Mouse (Mus musculus) MEL (cell line): ENCODE results near the gene Catsper4. TPM values are rescaled to one million over a fixed set of nuclear protein-coding genes. Genes with fewer than 3 reads are reported as not detected.

Experiments used
- DNase-seq: peaks from one replicate; pipeline ENCODE4 v3.0.0; 2011; ENCODE audit warnings: low read depth, low spot score
- H3K27ac ChIP-seq: 2 replicates; pipeline ENCODE4 v1.5.1; 2012; ENCODE audit warnings: low read depth, mild to moderate bottlenecking, control low read depth, low read length, moderate library complexity; ENCODE audit not compliant: control insufficient read depth
- H3K27me3 ChIP-seq, 2 experiments: fragments of 150-350 bp in 1 of 2; sonication (generic) in 1 of 2; 2 replicates each; pipeline ENCODE4 v1.6.1; 2012; ENCODE audit warnings: low read length in 2 of 2, mild to moderate bottlenecking in 2 of 2, improper control_type of control experiment in 1 of 2, moderate library complexity in 1 of 2; ENCODE audit not compliant: insufficient read depth in 2 of 2, control insufficient read depth in 1 of 2
- H3K36me3 ChIP-seq, 2 experiments: 2 replicates each; pipeline ENCODE4 v1.6.1; 2012 to 2014; ENCODE audit warnings: low read length in 2 of 2, improper control_type of control experiment in 1 of 2, inconsistent platforms in 1 of 2, mild to moderate bottlenecking in 1 of 2; ENCODE audit not compliant: insufficient read depth in 2 of 2, control insufficient read depth in 1 of 2
- H3K4me1 ChIP-seq, 2 experiments: fragments of 150-350 bp in 1 of 2; sonication (generic) in 1 of 2; 2 replicates each; pipeline ENCODE4 v1.6.1; 2012; ENCODE audit warnings: low read length in 2 of 2, improper control_type of control experiment in 1 of 2, mild to moderate bottlenecking in 1 of 2; ENCODE audit not compliant: insufficient read depth in 2 of 2, control insufficient read depth in 1 of 2
- H3K4me3 ChIP-seq, 2 experiments: fragments of 150-350 bp in 1 of 2; sonication (generic) in 1 of 2; 2 replicates each; pipeline ENCODE4 v1.5.1; 2012; ENCODE audit warnings: low read depth in 2 of 2, low read length in 2 of 2, mild to moderate bottlenecking in 2 of 2, moderate library complexity in 2 of 2, control low read depth in 1 of 2, improper control_type of control experiment in 1 of 2; ENCODE audit not compliant: control insufficient read depth in 1 of 2, insufficient read depth in 1 of 2
- H3K79me2 ChIP-seq: 2 replicates; pipeline ENCODE4 v1.6.1; 2012; ENCODE audit warnings: mild to moderate bottlenecking, low read length, moderate library complexity; ENCODE audit not compliant: control insufficient read depth, poor library complexity, insufficient read depth
- H3K9ac ChIP-seq: 2 replicates; pipeline ENCODE4 v1.6.1; 2012; ENCODE audit warnings: low read depth, mild to moderate bottlenecking, control low read depth, low read length, moderate library complexity; ENCODE audit not compliant: control insufficient read depth, poor library complexity, severe bottlenecking
- H3K9me3 ChIP-seq: fragments of 150-350 bp; sonication (generic); replicated peaks from 2 replicates; pipeline ENCODE4 v1.6.1; 2012; ENCODE audit warnings: mild to moderate bottlenecking, low read length, improper control_type of control experiment, moderate library complexity; ENCODE audit not compliant: insufficient read depth
- BHLHE40 ChIP-seq: IDR thresholded peaks from 2 replicates; pipeline ENCODE4 v1.6.1; 2012; ENCODE audit warnings: low read depth, mild to moderate bottlenecking, inconsistent platforms, low read length, improper control_type of control experiment, borderline replicate concordance
- CHD1 ChIP-seq: IDR thresholded peaks from 2 replicates; pipeline ENCODE4 v1.6.1; 2012; ENCODE audit warnings: low read depth, mild to moderate bottlenecking, inconsistent platforms, low read length, improper control_type of control experiment
- CTCF ChIP-seq, 3 experiments: IDR thresholded peaks in 2 of 3; conservative IDR thresholded peaks in 1 of 3; 2 replicates each; pipeline ENCODE4 v1.5.1; 2011 to 2012; ENCODE audit warnings: low read length in 3 of 3, low read depth in 2 of 3, mild to moderate bottlenecking in 2 of 3, improper control_type of control experiment in 1 of 3, inconsistent platforms in 1 of 3, mixed read lengths in 1 of 3, moderate library complexity in 1 of 3; ENCODE audit not compliant: control insufficient read depth in 1 of 3, insufficient read depth in 1 of 3, poor library complexity in 1 of 3, severe bottlenecking in 1 of 3
- E2F4 ChIP-seq: IDR thresholded peaks from 2 replicates; pipeline ENCODE4 v1.6.1; 2011; ENCODE audit warnings: low read depth, low read length, improper control_type of control experiment, borderline replicate concordance
- ELF1 ChIP-seq: IDR thresholded peaks from 2 replicates; pipeline ENCODE4 v1.6.1; 2014; ENCODE audit warnings: low read depth, mild to moderate bottlenecking, inconsistent platforms, low read length, improper control_type of control experiment, moderate library complexity
- ETS1 ChIP-seq: IDR thresholded peaks from 2 replicates; pipeline ENCODE4 v1.6.1; 2012; ENCODE audit warnings: low read depth, mild to moderate bottlenecking, inconsistent platforms, low read length, improper control_type of control experiment, moderate library complexity
- GABPA ChIP-seq: IDR thresholded peaks from 2 replicates; pipeline ENCODE4 v1.6.1; 2012; ENCODE audit warnings: low read depth, mild to moderate bottlenecking, inconsistent platforms, low read length, improper control_type of control experiment, moderate library complexity
- KAT2A ChIP-seq: conservative IDR thresholded peaks from 2 replicates; pipeline ENCODE4 v1.6.1; 2012; ENCODE audit warnings: low read depth, low read length, improper control_type of control experiment, inconsistent platforms
- MAFK ChIP-seq: IDR thresholded peaks from 2 replicates; pipeline ENCODE4 v1.6.1; 2011; ENCODE audit warnings: low read depth, mild to moderate bottlenecking, low read length, improper control_type of control experiment, borderline replicate concordance
- MAX ChIP-seq: IDR thresholded peaks from 2 replicates; pipeline ENCODE4 v1.6.1; 2011; ENCODE audit warnings: low read length, improper control_type of control experiment
- MAZ ChIP-seq: IDR thresholded peaks from 2 replicates; pipeline ENCODE4 v1.6.1; 2012; ENCODE audit warnings: low read depth, mild to moderate bottlenecking, inconsistent platforms, low read length, improper control_type of control experiment
- MEF2A ChIP-seq: IDR thresholded peaks from 2 replicates; pipeline ENCODE4 v1.6.1; 2014; ENCODE audit warnings: low read depth, mild to moderate bottlenecking, inconsistent platforms, low read length, improper control_type of control experiment; ENCODE audit not compliant: poor library complexity, insufficient replicate concordance, severe bottlenecking; ENCODE audit errors: extremely low read depth
- MXI1 ChIP-seq: IDR thresholded peaks from 2 replicates; pipeline ENCODE4 v1.6.1; 2011; ENCODE audit warnings: mild to moderate bottlenecking, low read depth, low read length, improper control_type of control experiment
- MYB ChIP-seq: IDR thresholded peaks from 2 replicates; pipeline ENCODE4 v1.6.1; 2011; ENCODE audit warnings: mild to moderate bottlenecking, low read depth, low read length, improper control_type of control experiment
- MYC ChIP-seq: IDR thresholded peaks from 2 replicates; pipeline ENCODE4 v1.6.1; 2011; ENCODE audit warnings: low read depth, mild to moderate bottlenecking, low read length, improper control_type of control experiment, moderate library complexity
- NELFE ChIP-seq: IDR thresholded peaks from 2 replicates; pipeline ENCODE4 v1.6.1; 2011; ENCODE audit warnings: low read depth, low read length, improper control_type of control experiment
- POLR2AphosphoS2 ChIP-seq: IDR thresholded peaks from 2 replicates; pipeline ENCODE4 v1.6.1; 2011; ENCODE audit warnings: low read length, improper control_type of control experiment
- POLR2AphosphoS5 ChIP-seq: IDR thresholded peaks from 2 replicates; pipeline ENCODE4 v1.6.1; 2012; ENCODE audit warnings: low read depth, borderline replicate concordance, mild to moderate bottlenecking, inconsistent platforms, low read length, moderate library complexity, mixed read lengths
- SIN3A ChIP-seq: IDR thresholded peaks from 2 replicates; pipeline ENCODE4 v1.6.1; 2012; ENCODE audit warnings: low read length, improper control_type of control experiment, inconsistent platforms
- SMC3 ChIP-seq: IDR thresholded peaks from 2 replicates; pipeline ENCODE4 v1.6.1; 2011; ENCODE audit warnings: low read depth, low read length, improper control_type of control experiment
- TAL1 ChIP-seq: IDR thresholded peaks from 2 replicates; pipeline ENCODE4 v1.6.1; 2012; ENCODE audit warnings: mild to moderate bottlenecking, inconsistent platforms, low read length, moderate library complexity, mixed read lengths
- USF1 ChIP-seq: IDR thresholded peaks from 2 replicates; pipeline ENCODE4 v1.6.1; 2014; ENCODE audit warnings: low read depth, mild to moderate bottlenecking, inconsistent platforms, low read length, improper control_type of control experiment, moderate library complexity
- ZNF384 ChIP-seq: IDR thresholded peaks from 2 replicates; pipeline ENCODE4 v1.6.1; 2012; ENCODE audit warnings: low read depth, mild to moderate bottlenecking, inconsistent platforms, low read length, improper control_type of control experiment
- polyA plus RNA-seq, 2 experiments: library from polyadenylated mRNA; stranded (reverse) in 1 of 2; unstranded in 1 of 2; fragments of >175 nt in 1 of 2; fragments of >200 nt in 1 of 2; gene quantifications; 2 replicates each; pipeline versions ENCODE4 v1.2.1 to v1.2.4; 2012; ENCODE audit warnings: low replicate concordance in 2 of 2, low read depth in 1 of 2; ENCODE audit not compliant: insufficient read length in 2 of 2, insufficient read depth in 1 of 2, missing spikeins in 1 of 2
- total RNA-seq: library from RNA; depleted of rRNA; stranded (reverse); fragments of 300-350 nt; gene quantifications from 2 replicates; pipeline ENCODE4 v1.2.3, GENCODE M21; 2012

Gene Catsper4
- total and polyA plus RNA-seq, 3 experiments: not detected

- Histone ChIP-seq H3K36me3 (no peaks in the 10 kb centered on the region), H3K27me3 (no peaks in the 10 kb centered on the region), H3K4me1 (no peaks in the 10 kb centered on the region), H3K9ac (no peak overlapping the region), H3K79me2 (no peaks in the 10 kb centered on the region), H3K4me3 (no peak overlapping the region), H3K27ac (no peak overlapping the region), H3K9me3 (no peaks in the 10 kb centered on the region)
- TF ChIP-seq SMC3 (no peak), KAT2A (no peak), MAZ (no peak), TAL1 (no peak), BHLHE40 (no peak), ETS1 (no peak), E2F4 (no peak), MAFK (no peak), MYC (no peak), SIN3A (no peak), CHD1 (no peak), MAX (no peak), MYB (no peak)
- no peak for DNase-seq
Observed at GRCm38 (mm10) chr4:134255854-134256253, 28.7 kb upstream of the Catsper4 start.

- Histone ChIP-seq H3K9me3 (no peaks in the 10 kb centered on the region), H3K27me3 (no peaks in the 10 kb centered on the region), H3K4me3 (no peak overlapping the region), H3K27ac (no peak overlapping the region), H3K4me1 (peaks cover 2 to 3% of the 10 kb centered on the region in 2 experiments; a peak in 1 of 4 replicates), H3K79me2 (no peaks in the 10 kb centered on the region), H3K36me3 (no peaks in the 10 kb centered on the region), H3K9ac (no peak overlapping the region)
- no peak for DNase-seq
- TF ChIP-seq POLR2AphosphoS5 (no peak), KAT2A (no peak), MYC (no peak), ETS1 (no peak)
Observed at GRCm38 (mm10) chr4:134254835-134255234, 27.7 kb upstream of the Catsper4 start.

GRCm38 (mm10) chr4:134253722-134254324 is 26.6 kb upstream of the Catsper4 start, which contains the start of gene Grrp1:
TSS of gene Grrp1 (minus strand) at chr4:134254106.
- no peak for DNase-seq
- Histone ChIP-seq H3K36me3 (no peaks in the 10 kb centered on the region), H3K9me3 (no peaks in the 10 kb centered on the region), H3K79me2 (no peaks in the 10 kb centered on the region)
- TF ChIP-seq TAL1 (no peak), ETS1 (no peak), POLR2AphosphoS2 (no peak), USF1 (no peak), MEF2A (no peak), MXI1 (no peak), CTCF (IDR thresholded peaks at IDR 0.05 in 2 of 3, conservative IDR thresholded peaks at IDR 0.05 in 1 of 3; ENCODE audit: control insufficient read depth in 1 of 3, insufficient read depth in 1 of 3, low read depth in 2 of 3, low read length in 3 of 3, poor library complexity in 1 of 3, severe bottlenecking in 1 of 3) (no peak), KAT2A (no peak), NELFE (no peak), ZNF384 (no peak), GABPA (no peak), ELF1 (no peak)
- TF ChIP-seq, all 39 proteins: peak for 0
- Histone ChIP-seq H3K4me1 (peaks cover 2 to 3% of the 10 kb centered on the region in 2 experiments; a peak in 1 of 4 replicates), H3K27me3 (no peaks in the 10 kb centered on the region), H3K4me3 (no peak within 1 kb of the TSS), H3K9ac (no peak within 1 kb of the TSS), H3K27ac (no peak within 1 kb of the TSS)
